Mouse (Mus musculus) mouse embryonic stem cell (cell line): ENCODE measurements around the gene Chn2.

Experiments
- in situ Hi-C, 2 experiments: fragments of 300-500 bp; cut with MboI; formaldehyde crosslinking; loops; 1 replicate in 1 of 2; 3 replicates in 1 of 2; pipeline ENCODE4 v1.14.3; 2019 to 2020; ENCODE audit warnings: low sequenced_read_pairs in 2 of 2, low pct_unique_long_range_greater_than_20kb in 1 of 2, mixed read lengths in 1 of 2; ENCODE audit not compliant: unreplicated experiment in 1 of 2

Gene Chn2

GRCm38 (mm10) chr6:54039805-54040447 is 572 bp downstream of the Chn2 start:
- in situ Hi-C loops, result loop anchor here (10.0 kb wide), 1 partner anchor 185 kb away; no protein-coding TSS in a partner anchor

GRCm38 (mm10) chr6:54040448-54040844 is 1.1 kb downstream of the Chn2 start:
- in situ Hi-C loops, result no loop called here

- in situ Hi-C loops, result no loop called here
Measured at GRCm38 (mm10) chr6:54041386-54042043, 2.2 kb downstream of the Chn2 start.

GRCm38 (mm10) chr6:54042142-54042541 is 2.8 kb downstream of the Chn2 start:
- in situ Hi-C loops, result no loop called here

GRCm38 (mm10) chr6:54043536-54043935 is 4.2 kb downstream of the Chn2 start:
- in situ Hi-C loops, result no loop called here

GRCm38 (mm10) chr6:54045748-54046721 is 6.7 kb downstream of the Chn2 start:
- in situ Hi-C loops, result no loop called here

GRCm38 (mm10) chr6:54046884-54047747 is 7.8 kb downstream of the Chn2 start:
- in situ Hi-C loops, result no loop called here

- in situ Hi-C loops, result no loop called here
Measured at GRCm38 (mm10) chr6:54048768-54049167, 9.4 kb downstream of the Chn2 start.

GRCm38 (mm10) chr6:54051173-54051572 is 11.8 kb downstream of the Chn2 start:
- in situ Hi-C loops, result no loop called here

- in situ Hi-C loops, result no loop called here
Measured at GRCm38 (mm10) chr6:54052124-54052523, 12.8 kb downstream of the Chn2 start.

- in situ Hi-C loops, result no loop called here
Measured at GRCm38 (mm10) chr6:54052666-54053065, 13.3 kb downstream of the Chn2 start.

GRCm38 (mm10) chr6:54053316-54053715 is 14.0 kb downstream of the Chn2 start:
- in situ Hi-C loops, result no loop called here

GRCm38 (mm10) chr6:54055387-54055786 is 16.0 kb downstream of the Chn2 start:
- in situ Hi-C loops, result no loop called here

- in situ Hi-C loops, result no loop called here
Measured at GRCm38 (mm10) chr6:54056548-54057532, 17.5 kb downstream of the Chn2 start.

- in situ Hi-C loops, result no loop called here
Measured at GRCm38 (mm10) chr6:54057661-54058060, 18.3 kb downstream of the Chn2 start.

GRCm38 (mm10) chr6:54058837-54059236 is 19.5 kb downstream of the Chn2 start:
- in situ Hi-C loops, result no loop called here

- in situ Hi-C loops, result no loop called here
Measured at GRCm38 (mm10) chr6:54060258-54060657, 20.9 kb downstream of the Chn2 start.
